Mouse (Mus musculus) neural tube, embryonic 14.5 days (tissue): ENCODE measurements around the gene Prame. TPM values are rescaled to one million over a fixed set of nuclear protein-coding genes. Genes with fewer than 3 reads are reported as not detected.
A peak's percentile ranks its signal among the peaks of the same experiment; 100 is the strongest.
"Not testable (repeated sequence)": the region's sequence is repeated elsewhere in the genome, so short reads cannot be mapped to it uniquely, and the experiment has no call there.

ENCODE experiments used
- ATAC-seq: fragments of 200-750 bp; cut with Nextera tagmentation; 2 replicates; pipeline ENCODE4 v1.8.0; 2017; ENCODE audit warnings: low read depth, mild to moderate bottlenecking, moderate TSS enrichment, moderate library complexity
- H3K27ac ChIP-seq: fragments of 300-500 bp; sonication (generic); 2 replicates; pipeline ENCODE4 v1.5.1; 2014; ENCODE audit warnings: low read depth, mild to moderate bottlenecking, control low read depth, low read length, moderate library complexity, mixed read lengths
- H3K27me3 ChIP-seq: fragments of 300-500 bp; sonication (generic); 2 replicates; pipeline ENCODE4 v1.6.1; 2014; ENCODE audit warnings: low read length; ENCODE audit not compliant: control insufficient read depth, insufficient read depth
- H3K36me3 ChIP-seq: fragments of 300-500 bp; sonication (generic); 2 replicates; pipeline ENCODE4 v1.6.1; 2014; ENCODE audit warnings: low read length, mixed read lengths; ENCODE audit not compliant: control insufficient read depth, insufficient read depth
- H3K4me1 ChIP-seq: fragments of 300-500 bp; sonication (generic); 2 replicates; pipeline ENCODE4 v1.6.1; 2014; ENCODE audit warnings: low read length; ENCODE audit not compliant: control insufficient read depth, insufficient read depth
- H3K4me2 ChIP-seq: fragments of 300-500 bp; sonication (generic); 2 replicates; pipeline ENCODE4 v1.6.1; 2014; ENCODE audit warnings: mild to moderate bottlenecking, low read depth, low read length, control low read depth
- H3K4me3 ChIP-seq: fragments of 300-500 bp; sonication (generic); 2 replicates; pipeline ENCODE4 v1.5.1; 2014; ENCODE audit warnings: low read depth, low read length, control low read depth, mixed read lengths
- H3K9ac ChIP-seq: fragments of 300-500 bp; sonication (generic); replicated peaks from 2 replicates; pipeline ENCODE4 v1.6.1; 2014; ENCODE audit warnings: low read depth, mild to moderate bottlenecking, control low read depth, low read length, mixed read lengths
- H3K9me3 ChIP-seq: fragments of 300-500 bp; sonication (generic); 2 replicates; pipeline ENCODE4 v1.6.1; 2016; ENCODE audit warnings: low read length; ENCODE audit not compliant: control insufficient read depth
- WGBS: fragments of 180-500 bp; shearing (Covaris S2); extraction: QIAGEN DNeasy Blood & Tissue Kit; methylation state at CpG from one replicate; pipeline ENCODE4 v1.1.7; 2014; 5-methylcytosine and 5-hydroxymethylcytosine counted together
- polyA plus RNA-seq: library from polyadenylated mRNA; unstranded; fragments of >200 nt; fragmentation: Nextera tagmentation; extraction: Ambion mirVana; gene quantifications from 2 replicates; pipeline ENCODE4 v1.2.1, GENCODE M21; 2014

The Prame gene
- polyA plus RNA-seq, result not detected in 2 replicates

GRCm38 (mm10) chrX:135627605-135628004, at the start of gene Prame:
Gene Prame (minus strand): TSS chrX:135627705.
- H3K36me3 ChIP-seq, result no peaks in the 10 kb centered on the region
- no peaks in the 10 kb centered on the region for H3K9me3 ChIP-seq
- WGBS, result 92% methylated on average over 11 of the region's 11 CpGs
- no peaks in the 10 kb centered on the region for H3K4me1 ChIP-seq
- no peak for ATAC-seq
- no peak within 1 kb of the TSS for H3K9ac ChIP-seq
- no peak within 1 kb of the TSS for H3K27ac ChIP-seq
- no peaks in the 10 kb centered on the region for H3K27me3 ChIP-seq
- H3K4me2 ChIP-seq, result no peak within 1 kb of the TSS
- H3K4me3 ChIP-seq, result no peak within 1 kb of the TSS

GRCm38 (mm10) chrX:135652173-135652772, 24.8 kb upstream of the Prame start:
- Histone ChIP-seq H3K4me2 (no peak overlapping the region), H3K4me3 (no peak overlapping the region)
- ATAC-seq, result peak; percentile 73; the same call in 1 of the 2 replicates

GRCm38 (mm10) chrX:135601298-135602029, 26.0 kb downstream of the Prame start:
- H3K4me1 ChIP-seq, ATAC-seq, H3K27me3 ChIP-seq, H3K9ac ChIP-seq, H3K4me3 ChIP-seq, H3K4me2 ChIP-seq, H3K9me3 ChIP-seq, H3K36me3 ChIP-seq, H3K27ac ChIP-seq: not testable (repeated sequence)
- WGBS, result 65% methylated on average over 3 of the region's 3 CpGs

More at GRCm38 (mm10) chrX:135652173-135652772, 24.8 kb upstream of the Prame start:
- H3K9ac ChIP-seq, result no peak overlapping the region
- 40% methylated on average over 9 of the region's 9 CpGs for WGBS
- H3K27ac ChIP-seq, result no peak overlapping the region
- H3K4me1 ChIP-seq, result no peaks in the 10 kb centered on the region
- no peaks in the 10 kb centered on the region for H3K9me3 ChIP-seq
- H3K27me3 ChIP-seq, result no peaks in the 10 kb centered on the region
- no peaks in the 10 kb centered on the region for H3K36me3 ChIP-seq

GRCm38 (mm10) chrX:135598677-135599076, 28.8 kb downstream of the Prame start, which contains the start of gene Nxf7:
Gene Nxf7 (minus strand): TSS chrX:135598777.
- WGBS, result 84% methylated on average over 2 of the region's 2 CpGs
- no peak for ATAC-seq

GRCm38 (mm10) chrX:135598096-135598495, 29.4 kb downstream of the Prame start:
- Histone ChIP-seq H3K27me3 (no peaks in the 10 kb centered on the region), H3K9me3 (no peaks in the 10 kb centered on the region), H3K4me1 (no peaks in the 10 kb centered on the region), H3K36me3 (no peaks in the 10 kb centered on the region), H3K9ac (no peak overlapping the region), H3K27ac (no peak overlapping the region), H3K4me2 (no peak overlapping the region), H3K4me3 (no peak overlapping the region)
- ATAC-seq, result no peak
- 88% methylated on average over 13 of the region's 13 CpGs for WGBS

More at GRCm38 (mm10) chrX:135598677-135599076, 28.8 kb downstream of the Prame start, which contains the start of gene Nxf7:
- Histone ChIP-seq H3K27ac (no peak within 1 kb of the TSS), H3K4me3 (no peak within 1 kb of the TSS), H3K36me3 (no peaks in the 10 kb centered on the region), H3K4me1 (no peaks in the 10 kb centered on the region), H3K4me2 (no peak within 1 kb of the TSS), H3K27me3 (no peaks in the 10 kb centered on the region), H3K9ac (no peak within 1 kb of the TSS), H3K9me3 (no peaks in the 10 kb centered on the region)

GRCm38 (mm10) chrX:135576412-135576811, 51.1 kb downstream of the Prame start:
- Histone ChIP-seq H3K9me3 (no peaks in the 10 kb centered on the region), H3K4me2 (no peak overlapping the region), H3K27me3 (no peaks in the 10 kb centered on the region), H3K4me1 (no peaks in the 10 kb centered on the region), H3K4me3 (no peak overlapping the region), H3K9ac (no peak overlapping the region), H3K36me3 (no peaks in the 10 kb centered on the region), H3K27ac (no peak overlapping the region)
- WGBS, result 75% methylated on average over 1 of the region's 1 CpGs
- ATAC-seq, result no peak

- not testable (repeated sequence) for ATAC-seq, H3K4me1 ChIP-seq, H3K4me3 ChIP-seq, H3K9me3 ChIP-seq, H3K27ac ChIP-seq, H3K36me3 ChIP-seq, H3K9ac ChIP-seq, H3K4me2 ChIP-seq, H3K27me3 ChIP-seq
- WGBS, result 83% methylated on average over 8 of the region's 9 CpGs
Measured at GRCm38 (mm10) chrX:135574958-135575628, 52.4 kb downstream of the Prame start.

GRCm38 (mm10) chrX:135574261-135574957, 53.1 kb downstream of the Prame start:
- 21% methylated on average over 8 of the region's 8 CpGs for WGBS
- not testable (repeated sequence) for ATAC-seq, H3K4me2 ChIP-seq, H3K4me3 ChIP-seq, H3K4me1 ChIP-seq, H3K27me3 ChIP-seq, H3K27ac ChIP-seq, H3K9me3 ChIP-seq, H3K9ac ChIP-seq, H3K36me3 ChIP-seq
